8 mouse cellular contexts compared by ENCODE assay signal in the genomic region with DNA sequence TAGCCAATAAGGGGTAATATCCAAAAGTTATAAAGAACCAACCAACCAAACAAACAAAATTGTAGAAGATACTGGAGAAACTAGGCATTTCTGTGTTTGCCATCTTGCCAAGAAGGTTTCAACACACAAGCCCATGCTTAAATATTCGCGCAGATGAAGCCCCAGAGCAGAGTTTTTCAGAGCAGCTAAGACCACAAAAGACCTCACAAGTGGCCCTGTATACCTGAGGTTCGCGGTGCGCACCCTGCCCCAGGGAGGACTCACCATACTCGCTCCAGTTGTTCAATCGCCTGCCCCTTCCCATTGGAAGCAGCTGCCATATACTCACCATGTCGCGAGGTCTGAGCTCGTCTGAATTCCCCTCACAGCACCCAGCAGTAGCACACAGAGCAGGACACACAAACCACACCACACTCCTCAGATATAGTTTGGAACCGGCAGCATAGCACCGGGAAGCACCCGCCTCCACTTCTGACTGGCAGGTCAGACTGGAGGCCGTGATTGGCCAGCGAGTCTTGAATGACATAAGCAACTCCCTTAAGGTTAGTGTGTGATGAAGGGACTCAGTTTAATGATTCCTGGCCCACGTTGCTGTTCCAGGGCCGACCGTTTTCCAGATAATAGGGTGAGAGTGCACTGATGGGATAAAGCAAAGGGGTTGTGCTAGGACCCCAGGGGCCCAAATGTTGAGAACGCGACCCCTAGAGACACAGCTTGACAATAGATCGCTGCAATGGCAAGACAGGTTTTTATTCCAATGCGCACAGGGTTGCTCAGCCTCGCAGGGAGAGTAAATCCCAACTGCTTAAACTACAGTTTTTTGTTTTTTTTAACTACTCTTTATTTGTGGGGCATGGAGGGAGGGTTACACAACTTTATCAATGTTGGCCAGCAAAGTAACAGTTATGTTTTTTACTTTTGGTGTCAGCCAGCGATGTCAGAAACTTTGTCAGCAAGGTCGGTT. TPM values are rescaled to one million over a fixed set of nuclear protein-coding genes. Genes with fewer than 3 reads are reported as not detected.
DNase-seq lines count a peak whose midpoint lies in the region; ATAC-seq lines count a peak whose summit lies in the region.
"Not testable (repeated sequence)": the region's sequence is repeated elsewhere in the genome, so short reads cannot be mapped to it uniquely, and the experiment has no call there.

A gene (minus strand): TSS at position 437 of the 964 bp plus-strand sequence.

- H3K4me2 ChIP-seq in embryonic facial prominence, embryonic 11.5 days (ENCODE audit: low read depth, low read length) = peak within 1 kb of the TSS; percentile 21; the same call in 1 of the 2 replicates
- peak within 1 kb of the TSS; percentile 52 for H3K4me2 ChIP-seq in intestine, embryonic 16.5 days (ENCODE audit: low read depth, low read length)

- peak within 1 kb of the TSS; percentile 33 for H3K4me3 ChIP-seq in embryonic facial prominence, embryonic 11.5 days (ENCODE audit: low read depth, low read length)
- H3K4me3 ChIP-seq in intestine, embryonic 16.5 days (ENCODE audit: low read length) = peak within 1 kb of the TSS; percentile 49

- H3K36me3 ChIP-seq in embryonic facial prominence, embryonic 11.5 days (replicated peaks; ENCODE audit: control insufficient read depth, insufficient read depth, low read depth, low read length); intestine, embryonic 16.5 days (ENCODE audit: control insufficient read depth, insufficient read depth, low read length): not testable (repeated sequence)

- DNase-seq in adrenal gland, postnatal 14 days = peak; percentile 79
- peak; percentile 76 for DNase-seq in embryonic facial prominence, embryonic 11.5 days (ENCODE audit: low spot score)
- DNase-seq in left cerebral cortex, postnatal 14 days (ENCODE audit: low spot score in 2 of 2) = peak; percentile 55 to 61
- peak; percentile 48 for DNase-seq in right cerebral cortex, postnatal 25 days
- DNase-seq in urinary bladder, postnatal 4 days (ENCODE audit: low spot score in 2 of 2) = peak; percentile 53 to 66

- H3K9me3 ChIP-seq in embryonic facial prominence, embryonic 11.5 days (replicated peaks; ENCODE audit: control insufficient read depth, low read length); intestine, embryonic 16.5 days (ENCODE audit: control insufficient read depth, low read length): not testable (repeated sequence)

- H3K9ac ChIP-seq in embryonic facial prominence, embryonic 11.5 days (replicated peaks; ENCODE audit: low read length) = peak within 1 kb of the TSS; percentile 11
- H3K9ac ChIP-seq in intestine, embryonic 16.5 days (ENCODE audit: low read depth, low read length) = peak within 1 kb of the TSS; percentile 59

- H3K27me3 ChIP-seq in embryonic facial prominence, embryonic 11.5 days (ENCODE audit: control insufficient read depth, insufficient read depth, low read length); intestine, embryonic 16.5 days (replicated peaks; ENCODE audit: control insufficient read depth, insufficient read depth, low read length): not testable (repeated sequence)

- H3K4me1 ChIP-seq in embryonic facial prominence, embryonic 11.5 days (ENCODE audit: control insufficient read depth, insufficient read depth, low read length); intestine, embryonic 16.5 days (ENCODE audit: control insufficient read depth, insufficient read depth, low read length): not testable (repeated sequence)

- 4% methylated on average over 23 of the region's 25 CpGs for WGBS in embryonic facial prominence, embryonic 11.5 days
- 2% methylated on average over 25 of the region's 25 CpGs for WGBS in intestine, embryonic 16.5 days

- H3K27ac ChIP-seq in embryonic facial prominence, embryonic 11.5 days (replicated peaks; ENCODE audit: low read depth, low read length); intestine, embryonic 16.5 days (ENCODE audit: low read length): not testable (repeated sequence)

- intact Hi-C loops in left cerebral cortex, postnatal 14 days (cut with DNase I) = not testable (repeated sequence)

- ATAC-seq in embryonic facial prominence, embryonic 11.5 days (replicated peaks; ENCODE audit: insufficient number of reproducible peaks, low FRiP score, low TSS enrichment, low read depth) = peak; percentile 96
- ATAC-seq in granulocyte monocyte progenitor cell, adult 5-6 weeks (replicated peaks; ENCODE audit: poor library complexity, severe bottlenecking) = peak; percentile 100
- peak; percentile 100 for ATAC-seq in intestine, embryonic 16.5 days
- ATAC-seq in megakaryocyte progenitor cell, adult 5-6 weeks (replicated peaks; ENCODE audit: poor library complexity) = peak; percentile 99

RNA-seq across cellular contexts. Expression of the gene that starts here (rescaled TPM):
- total RNA-seq in adrenal gland, postnatal 14 days (2021) = 3.7 TPM in 2 replicates
- polyA plus RNA-seq in embryonic facial prominence, embryonic 11.5 days (2014; fragmentation: Nextera tagmentation; extraction: Ambion mirVana) = 1.2 and 1.4 TPM in 2 replicates
- total RNA-seq in granulocyte monocyte progenitor cell, adult 5-6 weeks (2014; fragmentation: Nextera tagmentation) = 5.5 and 8.4 TPM in 2 replicates
- 5.4 and 5.7 TPM in 2 replicates for total RNA-seq in granulocyte monocyte progenitor cell, adult 5-6 weeks (2017)
- 1.8 and 2.4 TPM in 2 replicates for polyA plus RNA-seq in intestine, embryonic 16.5 days (2015; fragmentation: Nextera tagmentation; extraction: Ambion mirVana)
- 1 to 10 TPM; 2.8 to 3.4 TPM for total RNA-seq in left cerebral cortex, postnatal 14 days (2021)
- total RNA-seq in megakaryocyte progenitor cell, adult 5-6 weeks (2015) = 6.4 and 10.7 TPM in 2 replicates
- 3.5 and 5.1 TPM in 2 replicates for total RNA-seq in megakaryocyte progenitor cell, adult 5-6 weeks (2017)
